Mouse (Mus musculus): ENCODE measurements around the gene Atf7ip.

The Atf7ip gene

DNA sequence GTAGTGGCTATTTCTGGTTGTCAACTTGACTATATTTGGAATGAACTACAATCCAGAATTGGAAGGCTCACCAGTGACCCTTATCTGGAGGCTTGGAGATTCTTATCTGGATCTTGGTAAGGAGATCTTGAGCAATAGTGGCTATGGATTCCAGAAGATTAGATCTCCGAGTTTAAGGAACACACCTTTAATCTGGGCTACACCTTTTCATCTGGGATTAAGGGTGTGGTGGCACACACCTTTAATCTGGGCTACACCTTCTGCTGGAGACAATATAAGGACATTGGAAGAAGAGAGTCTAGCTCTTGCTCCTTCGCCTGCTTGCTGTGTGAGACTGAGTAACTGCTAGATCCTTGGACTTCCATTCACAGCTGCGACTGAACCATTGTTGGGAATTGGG lies at the start of gene Atf7ip:
TSS of gene Atf7ip (plus strand) at position 301 of the 400 bp plus-strand sequence.
- in situ Hi-C loops (cut with MboI, MseI) = loop anchor here (25.0 kb wide), 1 partner anchor 1594 kb away; the partner anchor contains the start of gene Cdkn1b

GRCm38 (mm10) chr6:136456302-136456701 lies 49.7 kb upstream of the Atf7ip start:
- in situ Hi-C loops (cut with MboI, MseI) = no loop called here

DNA sequence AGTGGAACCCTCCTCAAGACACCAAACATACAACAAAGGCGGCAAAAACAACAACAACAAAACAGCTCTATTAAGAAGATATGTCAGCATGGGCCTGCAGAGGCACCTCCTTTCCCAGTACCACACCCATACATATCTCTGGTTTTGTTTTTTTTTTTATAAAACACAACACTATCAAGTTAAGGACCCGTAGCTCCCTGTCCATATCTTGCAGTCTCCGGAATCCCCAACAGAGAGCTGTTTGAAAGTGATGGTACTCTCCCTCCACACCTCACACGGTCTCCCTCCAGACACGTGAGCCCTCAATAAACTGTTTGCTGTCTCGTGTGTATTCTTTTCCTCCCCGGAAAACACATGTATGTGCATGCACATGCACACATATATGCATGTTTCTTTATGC lies 46.8 kb upstream of the Atf7ip start:
- in situ Hi-C loops (cut with MboI, MseI) = no loop called here

DNA sequence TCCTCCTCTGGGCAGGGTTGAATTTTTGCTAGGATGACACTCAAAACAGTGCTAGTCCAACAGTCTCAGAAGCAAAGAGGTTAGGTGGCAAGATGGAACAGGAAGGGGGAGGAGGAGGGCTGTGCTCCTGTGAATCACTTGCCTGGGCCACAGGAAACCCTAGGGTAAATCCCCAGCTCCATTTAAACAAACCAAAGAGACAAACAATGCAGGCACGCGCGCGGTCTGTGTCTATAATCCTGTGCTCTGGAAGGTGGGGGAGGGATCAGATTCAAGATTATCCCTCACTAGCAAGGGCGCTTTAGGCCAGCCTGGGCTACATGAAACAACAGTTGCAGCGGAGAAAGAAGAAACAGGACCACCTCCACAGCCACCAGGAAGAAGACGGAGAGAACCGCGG lies 42.5 kb upstream of the Atf7ip start:
- in situ Hi-C loops (cut with MboI, MseI) = loop anchor here (5.0 to 10.0 kb wide), 2 partner anchors 54 to 91 kb away; no protein-coding TSS in a partner anchor

- in situ Hi-C loops (cut with MboI, MseI) = loop anchor here (5.0 to 10.0 kb wide), 2 partner anchors 53 to 91 kb away; no protein-coding TSS in a partner anchor
Observed at GRCm38 (mm10) chr6:136464121-136464621, 41.8 kb upstream of the Atf7ip start.

DNA sequence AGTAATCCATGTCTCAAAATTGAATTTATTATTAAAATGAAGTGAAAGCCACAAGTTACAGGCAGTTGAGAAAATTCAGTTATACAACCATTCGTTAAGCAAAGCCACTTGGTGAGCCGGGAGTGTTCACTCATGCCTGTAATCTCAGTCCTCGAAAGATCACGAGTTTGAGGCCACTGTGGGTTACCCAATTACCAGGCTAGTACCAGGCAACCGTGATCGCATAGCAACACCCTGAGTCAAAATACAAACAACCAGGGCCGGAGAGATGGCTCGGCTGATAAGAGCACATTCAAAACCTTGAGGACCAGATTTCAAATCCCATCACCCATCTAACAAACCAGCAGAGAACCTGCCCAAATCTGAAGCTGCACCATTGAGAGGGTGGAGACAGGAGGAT lies 40.9 kb upstream of the Atf7ip start:
- in situ Hi-C loops (cut with MboI, MseI) = loop anchor here (10.0 kb wide), 1 partner anchor 90 kb away; no protein-coding TSS in a partner anchor

DNA sequence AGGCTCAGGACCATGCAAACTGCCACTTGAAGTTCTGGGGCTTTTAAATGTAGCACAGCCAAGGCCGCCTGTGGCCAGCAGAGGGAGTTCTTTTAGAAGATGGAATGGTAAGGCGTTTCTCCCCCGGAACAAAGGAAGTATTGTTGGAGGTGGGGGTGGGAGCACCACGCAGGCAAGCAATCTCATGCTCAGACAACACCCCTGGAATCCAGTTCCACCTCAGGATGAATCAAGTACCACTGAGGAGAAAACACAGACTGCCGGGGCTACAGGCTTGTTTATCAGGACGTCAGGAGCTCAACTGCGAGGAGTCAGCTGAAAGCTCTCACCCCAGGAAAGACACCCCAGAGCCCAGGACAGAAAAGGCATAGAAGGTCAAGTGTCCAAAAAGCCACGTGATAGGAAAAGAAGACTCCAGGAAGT lies 40.0 kb upstream of the Atf7ip start:
- in situ Hi-C loops (cut with MboI, MseI) = loop anchor here (10.0 kb wide), 1 partner anchor 89 kb away; no protein-coding TSS in a partner anchor

- in situ Hi-C loops (cut with MboI, MseI) = loop anchor here (10.0 kb wide), 1 partner anchor 88 kb away; no protein-coding TSS in a partner anchor
Observed at GRCm38 (mm10) chr6:136466956-136467750, 38.8 kb upstream of the Atf7ip start.

DNA sequence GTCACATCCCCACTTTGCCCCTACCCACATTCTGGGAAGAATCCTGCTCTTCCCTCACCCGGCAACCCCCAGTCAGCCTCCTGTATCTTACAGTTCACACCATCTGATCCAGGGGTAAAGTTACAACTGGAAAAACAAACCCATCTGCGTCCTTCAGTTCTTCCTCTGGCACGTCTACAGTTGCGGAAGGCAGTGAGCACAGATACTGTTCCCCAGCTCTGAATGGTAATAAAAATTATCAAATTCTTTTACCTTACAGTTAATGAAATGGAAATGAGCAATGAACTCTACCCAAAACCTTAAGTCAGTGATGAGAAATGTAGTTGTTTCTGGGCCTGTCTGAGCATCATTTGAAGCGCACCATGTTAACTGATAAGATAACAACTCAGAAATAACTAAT lies 38.1 kb upstream of the Atf7ip start:
- in situ Hi-C loops (cut with MboI, MseI) = loop anchor here (10.0 kb wide), 1 partner anchor 87 kb away; no protein-coding TSS in a partner anchor

- in situ Hi-C loops (cut with MboI, MseI) = loop anchor here (10.0 kb wide), 1 partner anchor 86 kb away; no protein-coding TSS in a partner anchor
Observed at GRCm38 (mm10) chr6:136468401-136468912, 37.5 kb upstream of the Atf7ip start.

GRCm38 (mm10) chr6:136468974-136469792 lies 36.8 kb upstream of the Atf7ip start:
- in situ Hi-C loops (cut with MboI, MseI) = loop anchor here (10.0 kb wide), 1 partner anchor 86 kb away; no protein-coding TSS in a partner anchor

DNA sequence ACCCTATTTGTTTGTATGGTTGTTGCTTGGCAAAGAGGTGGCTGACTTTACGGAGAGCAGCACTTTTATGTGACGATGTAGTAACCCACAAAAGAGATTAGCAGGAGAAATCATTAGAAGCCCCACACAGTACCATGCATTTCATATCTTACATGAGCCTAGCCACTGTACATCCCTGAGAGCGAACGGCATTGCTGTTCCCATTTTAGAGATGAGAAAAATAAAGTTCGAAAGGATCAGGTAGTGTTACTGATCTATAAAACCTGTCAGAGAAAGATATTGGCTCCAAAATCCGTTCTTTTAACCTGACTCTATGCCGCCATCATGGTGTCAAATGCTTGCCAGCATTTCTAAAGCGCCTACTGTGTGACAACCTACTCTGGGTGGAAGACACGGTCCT lies 36.2 kb upstream of the Atf7ip start:
- in situ Hi-C loops (cut with MboI, MseI) = loop anchor here (10.0 kb wide), 1 partner anchor 85 kb away; no protein-coding TSS in a partner anchor

GRCm38 (mm10) chr6:136470321-136471230 lies 35.4 kb upstream of the Atf7ip start:
- in situ Hi-C loops (cut with MboI, MseI) = no loop called here

- in situ Hi-C loops (cut with MboI, MseI) = no loop called here
Observed at GRCm38 (mm10) chr6:136471601-136472000, 34.4 kb upstream of the Atf7ip start.

DNA sequence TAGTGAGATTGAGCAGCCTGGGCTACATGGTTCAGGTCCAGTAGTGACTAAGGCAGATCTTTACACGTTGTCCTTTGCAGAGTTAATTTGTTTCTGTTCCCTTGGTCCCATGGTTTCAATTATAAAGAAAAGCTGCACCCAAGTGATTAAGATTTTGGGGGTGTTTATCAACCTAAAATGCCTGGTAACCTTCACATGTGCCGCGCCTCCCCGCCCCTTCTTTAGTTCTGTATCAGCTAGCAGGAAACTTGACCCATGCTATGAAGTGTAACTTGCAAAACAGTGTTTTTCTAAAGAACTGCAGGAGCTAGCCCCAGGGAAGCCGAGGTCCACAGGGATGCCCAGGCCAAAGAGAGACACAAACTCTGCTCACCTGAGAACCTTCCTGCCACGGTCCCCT lies 33.2 kb upstream of the Atf7ip start:
- in situ Hi-C loops (cut with MboI, MseI) = no loop called here

- in situ Hi-C loops (cut with MboI, MseI) = no loop called here
Observed at GRCm38 (mm10) chr6:136473472-136474129, 32.4 kb upstream of the Atf7ip start.

DNA sequence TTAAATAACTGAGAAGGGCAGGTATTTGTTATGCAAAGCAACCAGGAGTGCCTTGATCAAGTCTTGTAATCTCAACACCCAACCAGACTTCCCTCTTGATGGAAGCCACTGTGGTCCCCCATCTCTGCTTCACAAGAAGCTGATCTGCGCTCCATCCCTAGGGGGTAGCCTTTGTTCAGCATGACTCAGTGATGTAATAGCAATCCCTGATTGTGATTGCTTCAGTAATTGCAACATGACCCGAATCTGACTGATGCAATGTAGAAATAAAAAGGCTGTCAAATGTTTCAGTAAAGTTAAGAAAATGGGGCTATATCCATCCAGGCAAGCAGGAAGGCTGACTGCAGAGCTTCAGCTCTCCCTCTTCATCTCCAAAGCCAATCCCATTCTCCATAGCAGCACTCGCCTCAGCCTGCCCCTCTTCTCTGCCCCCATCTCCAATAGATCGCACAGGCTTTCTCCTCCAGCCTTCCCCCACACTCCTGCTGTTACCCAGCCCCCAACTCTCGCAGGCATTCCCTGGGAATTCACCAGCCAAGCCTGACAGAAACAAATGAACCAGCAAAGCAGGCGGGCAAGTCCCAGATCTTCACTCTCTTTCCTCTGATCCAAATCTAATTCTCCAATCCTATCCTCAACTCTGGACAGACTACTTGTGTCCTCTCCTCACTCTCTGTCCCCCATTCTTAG lies 30.7 kb upstream of the Atf7ip start:
- in situ Hi-C loops (cut with MboI, MseI) = no loop called here

DNA sequence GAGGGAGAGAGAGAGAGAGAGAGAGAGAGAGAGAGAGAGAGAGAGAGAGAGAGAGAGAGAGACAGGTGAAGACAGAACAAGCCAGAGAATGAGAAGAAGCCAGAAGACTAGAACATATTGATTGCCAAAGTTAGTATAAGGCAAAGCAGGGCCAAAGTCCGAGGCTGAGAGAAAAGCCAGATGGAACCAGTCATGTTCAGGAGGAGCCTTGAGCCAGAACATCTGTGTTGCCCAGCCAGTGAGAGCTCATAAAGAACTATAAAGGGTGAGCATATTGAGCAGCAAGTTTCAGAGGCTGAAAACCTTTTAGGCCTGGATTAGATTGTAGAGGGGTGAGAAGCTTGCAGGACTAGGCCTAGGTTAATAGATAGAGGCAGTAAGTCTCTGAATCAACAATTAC lies 28.1 kb upstream of the Atf7ip start:
- in situ Hi-C loops (cut with MboI, MseI) = no loop called here

GRCm38 (mm10) chr6:136483531-136483930 lies 22.4 kb upstream of the Atf7ip start:
- in situ Hi-C loops (cut with MboI, MseI) = no loop called here
